18 mouse cellular contexts compared by ENCODE assay signal in the genomic region with DNA sequence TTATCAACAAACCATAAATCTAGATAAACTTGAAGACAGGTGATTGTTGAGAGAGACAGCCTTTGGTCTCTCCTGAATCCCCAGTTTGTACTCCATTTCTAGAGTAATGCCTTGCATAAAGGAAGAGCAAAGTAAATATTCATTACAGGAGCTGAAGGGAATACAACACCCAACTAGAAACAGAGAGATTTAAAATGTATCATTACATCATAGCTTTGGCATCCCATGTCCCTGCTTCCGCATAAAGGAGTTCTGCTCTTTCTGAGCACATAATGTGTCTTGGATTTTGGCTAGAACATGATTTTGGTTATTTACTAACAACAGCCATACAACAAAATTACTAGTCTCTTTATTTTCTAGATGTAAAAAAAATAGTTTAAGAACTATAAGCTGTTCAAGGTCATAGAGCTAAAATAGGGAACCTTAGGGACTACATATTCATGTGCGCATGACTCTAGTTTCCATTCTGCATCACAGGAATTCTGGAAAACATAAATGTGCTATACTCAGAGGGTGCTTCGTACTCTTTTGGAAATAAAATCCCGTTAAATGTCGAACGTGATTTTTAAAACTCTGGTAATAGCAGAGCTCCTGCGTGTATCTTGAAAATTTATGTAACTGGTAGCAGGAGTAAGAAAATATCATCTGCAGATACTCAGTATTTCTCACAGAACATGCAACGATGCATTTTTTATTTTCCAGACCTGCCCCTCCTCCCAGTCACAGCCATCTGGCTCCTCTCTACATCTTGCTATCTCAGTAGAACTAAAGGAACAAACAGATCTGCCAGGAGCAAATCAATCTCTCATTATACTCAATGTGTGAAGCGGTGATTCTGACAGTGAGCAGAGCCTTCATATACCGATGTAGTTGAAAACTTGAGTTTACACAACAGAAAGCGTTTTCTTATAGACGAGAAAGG. TPM values are rescaled to one million over a fixed set of nuclear protein-coding genes. Genes with fewer than 3 reads are reported as not detected.
A peak's percentile ranks its signal among the peaks of the same experiment; 100 is the strongest.
DNase-seq lines count a peak whose midpoint lies in the region; ATAC-seq and TF ChIP-seq lines count a peak whose summit lies in the region.
"Had no signal": no experiment of that assay in that cellular context is flagged by ENCODE, and none has a peak within 500 bp of the region (broad histone marks: within the 10 kb centered on the region; RNA-seq: fewer than 3 reads in every experiment).

No protein-coding gene starts in this region.

- TF ChIP-seq CTCF in brain, embryonic 14.5 days (IDR thresholded peaks at IDR 0.05; ENCODE audit: borderline replicate concordance, extremely low read depth, insufficient read depth, insufficient read length), result no peak

- intact Hi-C loops in left cerebral cortex, postnatal 25 days (cut with DNase I), result loop anchor here (1.0 to 10.0 kb wide), 4 partner anchors 28 to 264 kb away; partner anchors contain the start of genes Trpc4 and Ufm1
- intact Hi-C loops in gastrocnemius, postnatal 14 days (cut with DNase I; ENCODE audit: low total_unique reads), result no loop called here

- WGBS in forebrain, embryonic 14.5 days, result 80% methylated on average over 12 of the region's 12 CpGs
- WGBS in forebrain, embryonic 12.5 days, result 86% methylated on average over 12 of the region's 12 CpGs

- H3K9me3 ChIP-seq in forebrain, embryonic 14.5 days (replicated peaks; ENCODE audit: control insufficient read depth, low read length), result no peaks in the 10 kb centered on the region
- no peaks in the 10 kb centered on the region for H3K9me3 ChIP-seq in forebrain, embryonic 12.5 days
- H3K9me3 ChIP-seq: kidney, embryonic 15.5 days had no signal

- no peaks in the 10 kb centered on the region for H3K36me3 ChIP-seq in forebrain, embryonic 14.5 days (ENCODE audit: control insufficient read depth, insufficient read depth, low read length)
- no peaks in the 10 kb centered on the region for H3K36me3 ChIP-seq in forebrain, embryonic 12.5 days (replicated peaks)
- H3K36me3 ChIP-seq: embryonic facial prominence, embryonic 15.5 days; kidney, embryonic 15.5 days; liver, embryonic 13.5 days; midbrain, embryonic 13.5 days had no signal

- ATAC-seq in forebrain, embryonic 14.5 days, result peak; percentile 75; the same call in 1 of the 2 replicates
- no peak for ATAC-seq in forebrain, embryonic 12.5 days (ENCODE audit: low FRiP score)
- no peak for ATAC-seq in inflammation-experienced regulatory T-cells, adult 6 months
- ATAC-seq: midbrain, embryonic 13.5 days had no signal

- H3K4me1 ChIP-seq in forebrain, embryonic 14.5 days (ENCODE audit: control insufficient read depth, insufficient read depth, low read length), result no peaks in the 10 kb centered on the region
- H3K4me1 ChIP-seq in forebrain, embryonic 12.5 days, result no peaks in the 10 kb centered on the region
- H3K4me1 ChIP-seq: embryonic facial prominence, embryonic 15.5 days; kidney, embryonic 15.5 days; liver, embryonic 13.5 days; midbrain, embryonic 13.5 days had no signal

- no peaks in the 10 kb centered on the region for H3K27me3 ChIP-seq in forebrain, embryonic 14.5 days (replicated peaks; ENCODE audit: control insufficient read depth, insufficient read depth, low read length)
- no peaks in the 10 kb centered on the region for H3K27me3 ChIP-seq in forebrain, embryonic 12.5 days
- H3K27me3 ChIP-seq: embryonic facial prominence, embryonic 15.5 days; kidney, embryonic 15.5 days; liver, embryonic 13.5 days; midbrain, embryonic 13.5 days had no signal

- no peak for TF ChIP-seq POLR2A in brain, embryonic 14.5 days (IDR thresholded peaks at IDR 0.05; ENCODE audit: borderline replicate concordance, extremely low read depth, insufficient read depth, insufficient read length, poor library complexity, severe bottlenecking)

- H3K9ac ChIP-seq in forebrain, embryonic 14.5 days (ENCODE audit: low read length), result no peak overlapping the region
- H3K9ac ChIP-seq in forebrain, embryonic 12.5 days, result no peak overlapping the region
- H3K9ac ChIP-seq: embryonic facial prominence, embryonic 15.5 days; kidney, embryonic 15.5 days; liver, embryonic 13.5 days; midbrain, embryonic 13.5 days had no signal

- no peak overlapping the region for H3K4me2 ChIP-seq in forebrain, embryonic 14.5 days (ENCODE audit: low read length)
- H3K4me2 ChIP-seq in forebrain, embryonic 12.5 days, result no peak overlapping the region
- H3K4me2 ChIP-seq: embryonic facial prominence, embryonic 15.5 days; kidney, embryonic 15.5 days; liver, embryonic 13.5 days; midbrain, embryonic 13.5 days had no signal

- H3K4me3 ChIP-seq in forebrain, embryonic 14.5 days (ENCODE audit: low read depth, low read length), result no peak overlapping the region
- H3K4me3 ChIP-seq in forebrain, embryonic 12.5 days (replicated peaks), result no peak overlapping the region
- H3K4me3 ChIP-seq: embryonic facial prominence, embryonic 15.5 days; kidney, embryonic 15.5 days; liver, embryonic 13.5 days; midbrain, embryonic 13.5 days had no signal

- peak; percentile 79 for DNase-seq in forebrain, embryonic 14.5 days (ENCODE audit: low spot score)
- DNase-seq in brain, embryonic 14.5 days (ENCODE audit: low read depth), result peak; percentile 84
- DNase-seq in layer of hippocampus, adult 18-20 months (ENCODE audit: low spot score in 2 of 2), result peak; percentile 82 to 93
- DNase-seq in left cerebral cortex, postnatal 25 days (ENCODE audit: low spot score in 2 of 2), result peak; percentile 74 to 92
- no peak for DNase-seq in gastrocnemius, postnatal 14 days
- no peak for DNase-seq in ovary, postnatal 10 days (ENCODE audit: low spot score)
- DNase-seq: adrenal gland, adult 8-10 months; B cell, adult 2 months; cerebellum, adult 2 months; liver, embryonic 13.5 days had no signal

- no peak overlapping the region for H3K27ac ChIP-seq in forebrain, embryonic 14.5 days (ENCODE audit: low read depth, low read length)
- H3K27ac ChIP-seq in forebrain, embryonic 12.5 days, result no peak overlapping the region
- H3K27ac ChIP-seq: embryonic facial prominence, embryonic 15.5 days; kidney, embryonic 15.5 days; liver, embryonic 13.5 days; midbrain, embryonic 13.5 days had no signal

RNA-seq across cellular contexts. Expression of gene Ufm1, which starts 27.2 kb away (rescaled TPM):
- 102 and 106 TPM in 2 replicates for polyA plus RNA-seq in forebrain, embryonic 14.5 days (2014; fragmentation: Nextera tagmentation; extraction: Ambion mirVana)
- polyA plus RNA-seq in forebrain, embryonic 12.5 days (2016; fragmentation: Nextera tagmentation; extraction: Ambion mirVana), result 94.4 and 108 TPM in 2 replicates
- 44.5 and 45.6 TPM in 2 replicates for polyA plus RNA-seq in brain, embryonic 14.5 days (2012; rRNA removed)
- 10 to 100 TPM; 74.0 to 83.0 TPM for total RNA-seq in layer of hippocampus, adult 18-20 months (2021)
- 10 to 100 TPM; 71.7 to 75.0 TPM for total RNA-seq in left cerebral cortex, postnatal 25 days (2021)
- total RNA-seq in gastrocnemius, postnatal 14 days (2021), result 10 to 100 TPM; 34.2 to 37.9 TPM
- polyA plus RNA-seq in inflammation-experienced regulatory T-cells, adult 6 months (2017; shearing (Covaris generic)), result 10 to 100 TPM; 46.5 to 85.7 (median 49.4) TPM

RNA-seq across cellular contexts. Expression of gene Gm10985, which starts 46.0 kb away (rescaled TPM):
- not detected in 2 replicates for polyA plus RNA-seq in forebrain, embryonic 14.5 days (2014; fragmentation: Nextera tagmentation; extraction: Ambion mirVana)
- polyA plus RNA-seq in forebrain, embryonic 12.5 days (2016; fragmentation: Nextera tagmentation; extraction: Ambion mirVana), result not detected in 2 replicates
- polyA plus RNA-seq in brain, embryonic 14.5 days (2012; rRNA removed), result not detected in 2 replicates
- total RNA-seq in layer of hippocampus, adult 18-20 months (2021), result not detected
- not detected for total RNA-seq in left cerebral cortex, postnatal 25 days (2021)
- total RNA-seq in gastrocnemius, postnatal 14 days (2021), result not detected
- polyA plus RNA-seq in inflammation-experienced regulatory T-cells, adult 6 months (2017; shearing (Covaris generic)), result not detected
- total RNA-seq: adrenal gland, adult 8-10 months; heart, postnatal 25 days had no signal
- polyA plus RNA-seq: cerebellum, adult 2 months; embryonic facial prominence, embryonic 15.5 days; gonadal fat pad, adult 2 months; kidney, embryonic 15.5 days; liver, embryonic 13.5 days; midbrain, embryonic 13.5 days; neural tube, embryonic 14.5 days had no signal

Comparison
In these comparisons a context has a peak if more than half of its experiments do, and no peak if none do; other contexts are left out.
1. DNase-seq: peak in forebrain, embryonic 14.5 days (single experiment), brain, embryonic 14.5 days (single experiment), layer of hippocampus, adult 18-20 months (2 of 2) and left cerebral cortex, postnatal 25 days (2 of 2); none in gastrocnemius, postnatal 14 days (single experiment) and ovary, postnatal 10 days (single experiment).